Mouse (Mus musculus) MEL (cell line): ENCODE data around the gene Mug1. TPM values are rescaled to one million over a fixed set of nuclear protein-coding genes. Genes with fewer than 3 reads are reported as not detected.
A peak's percentile ranks its signal among the peaks of the same experiment; 100 is the strongest.

Experiments
- DNase-seq: peaks from one replicate; pipeline ENCODE4 v3.0.0; 2011; ENCODE audit warnings: low read depth, low spot score
- H3K27ac ChIP-seq: 2 replicates; pipeline ENCODE4 v1.5.1; 2012; ENCODE audit warnings: low read depth, mild to moderate bottlenecking, control low read depth, low read length, moderate library complexity; ENCODE audit not compliant: control insufficient read depth
- H3K27me3 ChIP-seq, 2 experiments: fragments of 150-350 bp in 1 of 2; sonication (generic) in 1 of 2; 2 replicates each; pipeline ENCODE4 v1.6.1; 2012; ENCODE audit warnings: low read length in 2 of 2, mild to moderate bottlenecking in 2 of 2, improper control_type of control experiment in 1 of 2, moderate library complexity in 1 of 2; ENCODE audit not compliant: insufficient read depth in 2 of 2, control insufficient read depth in 1 of 2
- H3K36me3 ChIP-seq, 2 experiments: 2 replicates each; pipeline ENCODE4 v1.6.1; 2012 to 2014; ENCODE audit warnings: low read length in 2 of 2, improper control_type of control experiment in 1 of 2, inconsistent platforms in 1 of 2, mild to moderate bottlenecking in 1 of 2; ENCODE audit not compliant: insufficient read depth in 2 of 2, control insufficient read depth in 1 of 2
- H3K4me1 ChIP-seq, 2 experiments: fragments of 150-350 bp in 1 of 2; sonication (generic) in 1 of 2; 2 replicates each; pipeline ENCODE4 v1.6.1; 2012; ENCODE audit warnings: low read length in 2 of 2, improper control_type of control experiment in 1 of 2, mild to moderate bottlenecking in 1 of 2; ENCODE audit not compliant: insufficient read depth in 2 of 2, control insufficient read depth in 1 of 2
- H3K4me3 ChIP-seq, 2 experiments: fragments of 150-350 bp in 1 of 2; sonication (generic) in 1 of 2; 2 replicates each; pipeline ENCODE4 v1.5.1; 2012; ENCODE audit warnings: low read depth in 2 of 2, low read length in 2 of 2, mild to moderate bottlenecking in 2 of 2, moderate library complexity in 2 of 2, control low read depth in 1 of 2, improper control_type of control experiment in 1 of 2; ENCODE audit not compliant: control insufficient read depth in 1 of 2, insufficient read depth in 1 of 2
- H3K79me2 ChIP-seq: 2 replicates; pipeline ENCODE4 v1.6.1; 2012; ENCODE audit warnings: mild to moderate bottlenecking, low read length, moderate library complexity; ENCODE audit not compliant: control insufficient read depth, poor library complexity, insufficient read depth
- H3K9ac ChIP-seq: 2 replicates; pipeline ENCODE4 v1.6.1; 2012; ENCODE audit warnings: low read depth, mild to moderate bottlenecking, control low read depth, low read length, moderate library complexity; ENCODE audit not compliant: control insufficient read depth, poor library complexity, severe bottlenecking
- H3K9me3 ChIP-seq: fragments of 150-350 bp; sonication (generic); replicated peaks from 2 replicates; pipeline ENCODE4 v1.6.1; 2012; ENCODE audit warnings: mild to moderate bottlenecking, low read length, improper control_type of control experiment, moderate library complexity; ENCODE audit not compliant: insufficient read depth
- CHD2 ChIP-seq: IDR thresholded peaks from 2 replicates; pipeline ENCODE4 v1.6.1; 2011; ENCODE audit warnings: low read length, improper control_type of control experiment
- ELF1 ChIP-seq: IDR thresholded peaks from 2 replicates; pipeline ENCODE4 v1.6.1; 2014; ENCODE audit warnings: low read depth, mild to moderate bottlenecking, inconsistent platforms, low read length, improper control_type of control experiment, moderate library complexity
- EP300 ChIP-seq, 2 experiments: IDR thresholded peaks; 2 replicates each; pipeline ENCODE4 v1.6.1; 2011; ENCODE audit warnings: improper control_type of control experiment in 2 of 2, low read length in 2 of 2, low read depth in 1 of 2, mild to moderate bottlenecking in 1 of 2
- ETS1 ChIP-seq: IDR thresholded peaks from 2 replicates; pipeline ENCODE4 v1.6.1; 2012; ENCODE audit warnings: low read depth, mild to moderate bottlenecking, inconsistent platforms, low read length, improper control_type of control experiment, moderate library complexity
- GABPA ChIP-seq: IDR thresholded peaks from 2 replicates; pipeline ENCODE4 v1.6.1; 2012; ENCODE audit warnings: low read depth, mild to moderate bottlenecking, inconsistent platforms, low read length, improper control_type of control experiment, moderate library complexity
- GATA1 ChIP-seq: IDR thresholded peaks from 2 replicates; pipeline ENCODE4 v1.6.1; 2011; ENCODE audit warnings: low read depth, low read length, improper control_type of control experiment
- MAX ChIP-seq: IDR thresholded peaks from 2 replicates; pipeline ENCODE4 v1.6.1; 2011; ENCODE audit warnings: low read length, improper control_type of control experiment
- MAZ ChIP-seq: IDR thresholded peaks from 2 replicates; pipeline ENCODE4 v1.6.1; 2012; ENCODE audit warnings: low read depth, mild to moderate bottlenecking, inconsistent platforms, low read length, improper control_type of control experiment
- MYC ChIP-seq: IDR thresholded peaks from 2 replicates; pipeline ENCODE4 v1.6.1; 2011; ENCODE audit warnings: low read depth, mild to moderate bottlenecking, low read length, improper control_type of control experiment, moderate library complexity
- POLR2AphosphoS2 ChIP-seq: IDR thresholded peaks from 2 replicates; pipeline ENCODE4 v1.6.1; 2011; ENCODE audit warnings: low read length, improper control_type of control experiment
- RCOR1 ChIP-seq: IDR thresholded peaks from 2 replicates; pipeline ENCODE4 v1.6.1; 2012; ENCODE audit warnings: low read depth, mild to moderate bottlenecking, inconsistent platforms, low read length, improper control_type of control experiment
- SIN3A ChIP-seq: IDR thresholded peaks from 2 replicates; pipeline ENCODE4 v1.6.1; 2012; ENCODE audit warnings: low read length, improper control_type of control experiment, inconsistent platforms
- TCF12 ChIP-seq: IDR thresholded peaks from 2 replicates; pipeline ENCODE4 v1.6.1; 2014; ENCODE audit warnings: low read depth, mild to moderate bottlenecking, inconsistent platforms, low read length, improper control_type of control experiment, moderate library complexity
- USF2 ChIP-seq, 2 experiments: IDR thresholded peaks; 2 replicates each; pipeline ENCODE4 v1.6.1; 2011 to 2012; ENCODE audit warnings: improper control_type of control experiment in 2 of 2, low read length in 2 of 2, borderline replicate concordance in 1 of 2, inconsistent platforms in 1 of 2, low read depth in 1 of 2, mild to moderate bottlenecking in 1 of 2; ENCODE audit not compliant: insufficient read depth in 1 of 2
- ZC3H11A ChIP-seq: IDR thresholded peaks from 2 replicates; pipeline ENCODE4 v1.6.1; 2012; ENCODE audit warnings: low read depth, mild to moderate bottlenecking, inconsistent platforms, low read length, improper control_type of control experiment
- polyA plus RNA-seq, 2 experiments: library from polyadenylated mRNA; stranded (reverse) in 1 of 2; unstranded in 1 of 2; fragments of >175 nt in 1 of 2; fragments of >200 nt in 1 of 2; gene quantifications; 2 replicates each; pipeline versions ENCODE4 v1.2.1 to v1.2.4; 2012; ENCODE audit warnings: low replicate concordance in 2 of 2, low read depth in 1 of 2; ENCODE audit not compliant: insufficient read length in 2 of 2, insufficient read depth in 1 of 2, missing spikeins in 1 of 2
- total RNA-seq: library from RNA; depleted of rRNA; stranded (reverse); fragments of 300-350 nt; gene quantifications from 2 replicates; pipeline ENCODE4 v1.2.3, GENCODE M21; 2012; rRNA removed

Mug1 gene
- total and polyA plus RNA-seq, 3 experiments: not detected

GRCm38 (mm10) chr6:121848378-121848777, 10.0 kb downstream of the Mug1 start:
- DNase-seq: peak; percentile 51
- Histone ChIP-seq H3K27ac (no peak overlapping the region; the same call in 1 of the 2 replicates), H3K9ac (no peak overlapping the region), H3K27me3 (no peaks in the 10 kb centered on the region), H3K9me3 (no peaks in the 10 kb centered on the region), H3K79me2 (no peaks in the 10 kb centered on the region), H3K4me1 (no peaks in the 10 kb centered on the region; a peak in 1 of 4 replicates), H3K4me3 (no peak overlapping the region), H3K36me3 (peaks cover 0 to 6% of the 10 kb centered on the region in 2 experiments; a peak in 1 of 4 replicates)
- TF ChIP-seq ETS1 (peak; percentile 61; the same call in 1 of the 2 replicates), ZC3H11A (no peak), MAX (0 out of 2 replicates have a peak, but pooled peaks have one; percentile 12), RCOR1 (peak; percentile 34; the same call in 1 of the 2 replicates), POLR2AphosphoS2 (no peak), SIN3A (peak; percentile 53; the same call in 1 of the 2 replicates), GATA1 (peak; percentile 76), USF2 (IDR thresholded peaks at IDR 0.05; ENCODE audit: borderline replicate concordance in 1 of 2, insufficient read depth in 1 of 2, low read depth in 1 of 2, low read length in 2 of 2) (no peak), GABPA (no peak), ELF1 (0 out of 2 replicates have a peak, but pooled peaks have one; percentile 10), MYC (no peak), CHD2 (no peak), MAZ (no peak), TCF12 (peak; percentile 63), EP300 (IDR thresholded peaks at IDR 0.05; ENCODE audit: low read depth in 1 of 2, low read length in 2 of 2) (peak; percentile 70 to 72)

Other genes with a start within 250 kb of the Mug1 start
- gene A2m, start 203.2 kb upstream of the Mug1 start, total RNA-seq: not detected in 2 replicates
- not detected for gene A2m, start 203.2 kb upstream of the Mug1 start, polyA plus RNA-seq
- not detected in 2 replicates for gene Gm7298, start 105.6 kb upstream of the Mug1 start, total RNA-seq
- under 1 TPM in 1 of 2 experiments, not detected in 1; 0.01 TPM for gene Gm7298, start 105.6 kb upstream of the Mug1 start, polyA plus RNA-seq
- not detected in 2 replicates for gene Mug2, start 168.2 kb downstream of the Mug1 start, total RNA-seq
- not detected for gene Mug2, start 168.2 kb downstream of the Mug1 start, polyA plus RNA-seq